Mouse (Mus musculus) thymus, adult 2 months (tissue): Measurements from ENCODE around the gene Arhgap24.

Experiments used
- CTCF ChIP-seq: fragments of 200-500 bp; IDR thresholded peaks from 2 replicates; pipeline ENCODE4 v1.5.1; 2012; ENCODE audit warnings: mild to moderate bottlenecking, control low read depth, low read length, moderate library complexity, borderline replicate concordance; ENCODE audit not compliant: control insufficient read depth, poor library complexity, insufficient read depth; ENCODE audit errors: extremely low read depth
- POLR2A ChIP-seq: fragments of 200-500 bp; IDR thresholded peaks from 2 replicates; pipeline ENCODE4 v1.6.1; 2012; ENCODE audit warnings: mild to moderate bottlenecking, low read length, control low read depth, moderate library complexity; ENCODE audit not compliant: control insufficient read depth, poor library complexity, insufficient read depth; ENCODE audit errors: extremely low read depth

GRCm38 (mm10) chr5:102839071-102839470 lies 357.9 kb downstream of the Arhgap24 start:
- no peak for TF ChIP-seq CTCF
- TF ChIP-seq POLR2A = no peak
